Mouse (Mus musculus): Measurements from ENCODE around the gene Olfr1506.
"Not testable (repeated sequence)": the region's sequence is repeated elsewhere in the genome, so short reads cannot be mapped to it uniquely, and the experiment has no call there.

Gene Olfr1506

DNA sequence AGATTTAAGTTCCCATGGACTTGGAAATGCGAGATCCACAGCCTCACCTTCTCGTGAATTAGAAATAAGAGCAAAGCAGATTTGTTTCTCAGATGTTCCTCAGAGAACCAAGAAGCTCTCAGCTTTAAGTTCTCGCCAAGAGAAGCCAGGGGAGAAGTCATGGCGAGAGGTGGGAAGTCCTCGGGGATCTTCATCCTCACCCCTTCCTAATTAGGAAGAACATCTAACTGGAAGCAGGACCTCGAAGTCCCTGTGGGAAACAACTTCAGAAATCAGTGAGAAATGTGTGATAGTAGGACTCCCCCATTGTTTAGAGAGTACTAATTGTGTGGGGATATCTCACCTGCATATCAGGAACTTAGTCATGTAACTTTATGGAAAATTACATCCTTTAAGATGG is at the start of gene Olfr1506:
Gene Olfr1506, minus strand, starts transcription at position 101 of the 400 bp plus-strand sequence.
- DNase-seq (ENCODE audit: low spot score): not testable (repeated sequence)

DNA sequence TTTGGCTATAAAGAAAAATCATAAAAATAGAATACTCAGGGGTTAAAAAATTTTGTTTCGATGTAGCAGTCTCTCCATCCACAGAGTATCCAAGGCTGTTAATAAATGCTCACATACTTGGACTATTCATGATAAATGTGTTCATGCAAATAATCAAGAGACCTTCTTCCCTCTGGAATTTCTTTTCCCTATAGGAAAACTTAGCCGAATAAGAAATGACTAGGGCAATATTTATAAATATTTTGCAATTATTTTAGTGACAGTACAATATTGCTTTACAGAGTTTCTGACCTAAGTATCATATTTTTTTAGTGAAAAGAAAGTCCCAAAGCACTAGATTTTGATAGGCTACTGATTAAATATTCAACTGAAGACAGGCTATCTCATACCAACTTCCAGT is 46.6 kb upstream of the Olfr1506 start, which contains the start of gene Olfr1271:
Gene Olfr1271, minus strand, starts transcription at position 101 of the 400 bp plus-strand sequence.
- no peak for DNase-seq (ENCODE audit: low spot score)

GRCm38 (mm10) chr2:90257492-90257891 is 33.2 kb upstream of the Olfr1506 start, which contains the start of gene Olfr142:
Gene Olfr142 (minus strand): TSS chr2:90257592.
- DNase-seq (ENCODE audit: low spot score): no peak

- DNase-seq (ENCODE audit: low spot score): not testable (repeated sequence)
These were observed 24.7 kb downstream of the Olfr1506 start for GRCm38 (mm10) chr2:90199606-90200005.

- not testable (repeated sequence) for DNase-seq (ENCODE audit: low spot score)
These were observed 29.0 kb downstream of the Olfr1506 start for GRCm38 (mm10) chr2:90195285-90195684.

DNA sequence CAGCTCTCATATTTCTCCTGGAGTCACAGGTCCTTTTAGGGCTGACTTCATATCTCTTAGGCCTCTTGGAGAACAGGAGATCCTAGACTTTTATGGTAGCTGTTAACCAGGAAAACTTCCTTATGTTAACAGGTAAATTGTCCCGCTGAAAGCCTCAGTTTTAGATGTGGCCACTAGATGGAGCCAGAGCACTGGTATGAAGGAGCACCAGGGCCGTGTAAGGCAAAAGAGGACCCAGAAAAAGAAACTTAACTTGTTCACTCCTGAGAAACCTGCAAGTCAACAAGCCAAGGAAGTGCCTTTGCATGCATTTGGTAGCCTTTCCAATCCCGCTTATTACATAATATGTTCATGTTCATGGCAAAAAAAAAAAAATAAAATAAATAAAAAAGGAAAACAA is 29.5 kb downstream of the Olfr1506 start:
- not testable (repeated sequence) for DNase-seq (ENCODE audit: low spot score)

DNA sequence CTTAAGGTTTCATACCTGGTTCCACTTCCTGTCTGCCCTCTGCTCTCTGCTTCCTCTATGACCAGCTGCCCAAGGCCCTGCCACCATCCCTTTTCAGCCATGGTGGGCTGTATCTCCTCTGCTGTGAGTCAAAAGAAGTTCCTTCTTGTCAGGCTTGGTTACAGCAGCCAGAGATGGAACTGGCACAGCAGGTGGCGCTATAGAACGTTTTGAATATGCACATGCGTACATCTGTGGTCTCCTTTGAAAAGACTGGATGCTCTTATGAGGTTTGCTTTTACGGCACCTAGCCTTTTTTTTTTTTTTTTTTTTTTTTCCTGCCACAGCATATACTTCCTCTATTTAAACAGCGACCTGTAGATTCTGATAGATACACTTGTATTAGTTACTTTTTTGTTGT is 37.2 kb downstream of the Olfr1506 start:
- DNase-seq (ENCODE audit: low spot score): not testable (repeated sequence)

DNA sequence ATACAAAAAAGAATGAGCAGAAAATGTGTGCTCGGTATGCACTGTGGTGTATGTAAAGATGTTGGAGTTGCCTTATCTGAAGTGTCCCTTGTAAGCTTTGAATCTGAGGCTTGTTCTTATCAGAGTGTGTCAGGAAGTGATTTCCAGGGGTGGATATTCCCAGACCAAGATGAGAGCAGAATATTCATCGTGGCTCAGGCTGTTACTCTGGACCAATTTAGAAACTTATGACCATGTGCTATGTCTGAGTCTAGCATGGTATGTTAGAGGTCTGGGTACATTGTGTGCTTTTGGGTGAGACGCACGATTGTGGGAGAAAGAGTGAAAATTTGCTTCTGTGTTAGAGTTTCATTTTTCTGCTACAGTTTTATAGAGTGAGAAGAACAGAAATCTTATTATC is 38.2 kb downstream of the Olfr1506 start:
- not testable (repeated sequence) for DNase-seq (ENCODE audit: low spot score)
